Mouse (Mus musculus) CD4-positive, CD25-positive, alpha-beta regulatory T cell (primary cell): Measurements from ENCODE around the gene Ugt2b36. TPM values are rescaled to one million over a fixed set of nuclear protein-coding genes. Genes with fewer than 3 reads are reported as not detected.

Experiments
- polyA plus RNA-seq: library from polyadenylated mRNA; unstranded; fragments of 100-300 nt; shearing (Covaris generic); gene quantifications from one replicate; pipeline ENCODE4 v1.2.1, GENCODE M21; 2017

Ugt2b36 gene
- not detected for polyA plus RNA-seq

GRCm38 (mm10) chr5:87092346-87093027 lies at the start of gene Ugt2b36:
Ugt2b36 (minus strand) TSS chr5:87092555.

DNA sequence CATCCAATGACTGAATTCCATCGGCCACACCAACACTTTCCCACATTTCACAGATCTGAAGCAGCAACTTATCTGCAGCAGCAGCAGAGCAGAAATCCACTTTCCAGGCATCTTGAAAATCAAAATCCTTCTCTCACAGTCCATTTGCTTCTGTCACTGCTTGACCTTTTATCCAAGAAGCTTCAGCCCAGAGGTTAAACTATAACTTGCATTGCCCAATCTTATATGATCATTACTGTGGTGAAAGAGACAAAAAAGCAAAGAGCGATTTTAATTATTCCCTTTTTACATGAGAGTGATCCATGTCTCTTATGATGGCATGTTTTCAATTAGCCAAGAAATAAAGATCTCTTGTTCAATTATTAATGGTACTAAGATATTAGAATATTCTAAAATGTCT lies 47.8 kb upstream of the Ugt2b36 start, which contains the start of gene Ugt2b5:
Gene Ugt2b5, minus strand, starts transcription at position 123 of the 400 bp plus-strand sequence.

Other genes with a start within 250 kb of the Ugt2b36 start
- not detected for gene Ugt2b34, start 185.6 kb downstream of the Ugt2b36 start, polyA plus RNA-seq
- gene Ugt2b1, start 166.0 kb downstream of the Ugt2b36 start, polyA plus RNA-seq = not detected
- not detected for gene Ugt2b35, start 91.7 kb downstream of the Ugt2b36 start, polyA plus RNA-seq
- not detected for gene Ugt2b5, start 47.8 kb upstream of the Ugt2b36 start, polyA plus RNA-seq
- gene Ugt2b37, start 162.2 kb upstream of the Ugt2b36 start, polyA plus RNA-seq = 0.12 TPM
- not detected for gene Ugt2a3, start 244.6 kb upstream of the Ugt2b36 start, polyA plus RNA-seq